Mouse (Mus musculus) stomach, postnatal 0 days (tissue): Measurements from ENCODE around the gene Gm45208.
A peak's percentile ranks its signal among the peaks of the same experiment; 100 is the strongest.
"Not testable (repeated sequence)": the region's sequence is repeated elsewhere in the genome, so short reads cannot be mapped to it uniquely, and the experiment has no call there.

Source experiments
- CTCF ChIP-seq: IDR thresholded peaks from 2 replicates; pipeline ENCODE4 v1.5.1; 2016; ENCODE audit warnings: antibody characterized with exemption, low read depth, mild to moderate bottlenecking, moderate library complexity
- EP300 ChIP-seq: optimal IDR thresholded peaks from 2 replicates; pipeline ENCODE3; 2016; ENCODE audit warnings: antibody characterized with exemption

DNA sequence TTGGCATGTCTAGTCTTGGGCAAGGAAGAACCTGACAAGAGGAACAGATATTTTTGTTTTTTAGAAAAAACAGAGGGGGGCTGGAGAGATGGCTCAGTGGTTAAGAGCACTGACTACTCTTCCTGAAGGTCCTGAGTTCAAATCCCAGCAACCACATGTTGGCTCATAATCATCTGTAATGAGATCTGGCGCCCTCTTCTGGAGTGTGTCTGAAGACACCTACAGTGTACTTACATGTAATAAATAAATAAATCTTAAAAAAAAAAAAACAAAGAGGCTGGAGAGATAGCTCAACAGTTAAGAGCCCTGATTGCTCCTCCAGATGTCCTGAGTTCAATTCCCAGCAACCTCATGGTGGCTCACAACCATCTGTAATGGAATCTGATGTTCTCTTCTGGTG is 6.0 kb upstream of the Gm45208 start:
- TF ChIP-seq CTCF = peak; percentile 38
- TF ChIP-seq EP300 = not testable (repeated sequence)
